Mouse (Mus musculus) forebrain, embryonic 11.5 days (tissue): ENCODE results near the gene Npy. TPM values are rescaled to one million over a fixed set of nuclear protein-coding genes. Genes with fewer than 3 reads are reported as not detected.

Experiments used
- ATAC-seq: fragments of 200-750 bp; cut with Nextera tagmentation; replicated peaks from 2 replicates; pipeline ENCODE4 v1.8.0; 2017; ENCODE audit warnings: moderate TSS enrichment; ENCODE audit not compliant: low FRiP score
- DNase-seq: peaks from one replicate; pipeline ENCODE4 v3.0.0-alpha.2; 2017; ENCODE audit warnings: low spot score
- H3K27ac ChIP-seq: fragments of 300-500 bp; sonication (generic); 2 replicates; pipeline ENCODE4 v1.5.1; 2014; ENCODE audit warnings: low read depth, low read length
- H3K27me3 ChIP-seq: fragments of 300-500 bp; sonication (generic); 2 replicates; pipeline ENCODE4 v1.6.1; 2014; ENCODE audit warnings: mild to moderate bottlenecking, low read length, mixed read lengths; ENCODE audit not compliant: control insufficient read depth, insufficient read depth
- H3K36me3 ChIP-seq: fragments of 300-500 bp; sonication (generic); 2 replicates; pipeline ENCODE4 v1.6.1; 2014; ENCODE audit warnings: mild to moderate bottlenecking, low read length, moderate library complexity, mixed read lengths; ENCODE audit not compliant: control insufficient read depth, insufficient read depth
- H3K4me1 ChIP-seq: fragments of 300-500 bp; sonication (generic); replicated peaks from 2 replicates; pipeline ENCODE4 v1.6.1; 2014; ENCODE audit warnings: low read length, mixed read lengths; ENCODE audit not compliant: control insufficient read depth, insufficient read depth
- H3K4me2 ChIP-seq: fragments of 300-500 bp; sonication (generic); 2 replicates; pipeline ENCODE4 v1.6.1; 2014; ENCODE audit warnings: low read depth, mild to moderate bottlenecking, low read length, moderate library complexity, mixed read lengths; ENCODE audit not compliant: severe bottlenecking
- H3K4me3 ChIP-seq: fragments of 300-500 bp; sonication (generic); 2 replicates; pipeline ENCODE4 v1.5.1; 2014; ENCODE audit warnings: low read depth, low read length
- H3K9ac ChIP-seq: fragments of 300-500 bp; sonication (generic); 2 replicates; pipeline ENCODE4 v1.6.1; 2014; ENCODE audit warnings: low read length
- H3K9me3 ChIP-seq: fragments of 300-500 bp; sonication (generic); 2 replicates; pipeline ENCODE4 v1.6.1; 2016; ENCODE audit warnings: low read length, mixed read lengths; ENCODE audit not compliant: control insufficient read depth
- WGBS: fragments of 180-500 bp; shearing (Covaris S2); extraction: QIAGEN DNeasy Blood & Tissue Kit; methylation state at CpG from one replicate; pipeline ENCODE4 v1.1.7; 2014; 5-methylcytosine and 5-hydroxymethylcytosine counted together
- polyA plus RNA-seq: library from polyadenylated mRNA; unstranded; fragments of >200 nt; fragmentation: Nextera tagmentation; extraction: Ambion mirVana; gene quantifications from 2 replicates; pipeline ENCODE4 v1.2.1, GENCODE M21; 2014

The Npy gene
- polyA plus RNA-seq, 1 experiment from 2014 or later: 3.6 TPM

DNA sequence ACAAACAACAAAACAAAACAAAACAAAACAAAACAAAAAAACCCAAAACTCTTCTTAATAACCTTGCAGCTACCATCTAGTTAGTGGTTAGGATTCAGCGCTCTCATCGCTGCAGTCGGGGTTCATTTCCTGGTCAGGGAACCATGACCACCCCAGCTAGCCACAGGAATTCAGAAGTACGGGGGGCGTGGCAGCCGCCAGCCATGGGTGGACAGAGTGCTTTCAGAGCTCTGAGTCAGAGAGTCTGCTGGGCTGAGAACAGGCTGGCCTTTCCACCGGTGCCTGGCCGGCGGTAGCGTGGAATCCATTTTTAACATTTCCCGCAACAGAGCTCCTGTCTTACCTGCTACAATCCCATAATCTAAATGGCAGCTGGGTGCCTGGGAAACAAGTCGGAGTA is 30.0 kb upstream of the Npy start:
- Histone ChIP-seq H3K36me3 (no peaks in the 10 kb centered on the region), H3K9me3 (no peaks in the 10 kb centered on the region), H3K4me2 (no peak overlapping the region), H3K27me3 (no peaks in the 10 kb centered on the region), H3K9ac (no peak overlapping the region), H3K4me3 (no peak overlapping the region), H3K4me1 (no peaks in the 10 kb centered on the region), H3K27ac (no peak overlapping the region)
- DNase-seq: no peak
- 90% methylated on average over 12 of the region's 12 CpGs for WGBS
- no peak for ATAC-seq

DNA sequence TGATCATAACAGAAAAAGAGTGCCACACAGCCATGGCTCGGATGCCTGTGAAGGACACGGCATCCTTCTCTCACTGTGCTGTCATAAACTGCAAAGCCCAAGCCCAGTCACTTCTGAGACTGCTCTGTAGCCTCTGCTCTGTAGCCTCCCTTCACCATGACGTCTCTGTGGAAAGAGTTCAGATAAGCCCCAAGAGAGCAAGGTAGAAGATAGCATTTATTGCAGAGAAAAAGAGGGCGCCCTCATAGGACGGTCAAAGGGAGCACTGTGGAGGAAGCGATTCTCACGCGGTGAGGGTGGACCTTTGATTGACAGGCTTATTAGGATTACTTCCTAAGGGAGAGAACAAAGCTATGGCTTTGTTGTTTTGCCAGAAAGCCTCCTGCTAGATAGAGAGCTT is 18.4 kb upstream of the Npy start:
- DNase-seq (no peak), ATAC-seq (no peak)
- Histone ChIP-seq H3K9ac (no peak overlapping the region), H3K36me3 (no peaks in the 10 kb centered on the region), H3K4me2 (no peak overlapping the region), H3K27me3 (no peaks in the 10 kb centered on the region), H3K4me3 (no peak overlapping the region), H3K27ac (no peak overlapping the region), H3K9me3 (no peaks in the 10 kb centered on the region), H3K4me1 (no peaks in the 10 kb centered on the region)
- WGBS: 44% methylated on average over 8 of the region's 8 CpGs

DNA sequence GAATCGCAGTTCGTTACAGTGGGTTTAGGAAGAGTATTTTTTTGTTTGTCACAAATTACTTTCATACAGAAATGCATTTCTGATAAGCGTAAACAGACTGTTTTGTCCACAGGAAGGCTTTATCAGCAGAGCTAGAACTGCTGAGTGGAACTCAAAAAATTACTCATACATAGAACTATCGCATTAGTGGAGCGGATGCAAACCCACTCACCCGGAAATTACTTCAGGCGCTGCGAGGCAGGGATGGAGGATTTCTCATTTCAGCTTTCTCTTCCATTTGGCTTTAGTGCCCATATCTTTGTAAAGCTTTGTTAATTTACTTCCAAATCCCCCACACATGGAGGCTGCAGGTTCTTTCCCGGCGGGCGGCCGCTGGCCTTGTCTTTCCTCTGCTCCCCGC is 14.4 kb upstream of the Npy start:
- no peak overlapping the region for H3K27ac ChIP-seq
- whole genome bisulfite sequencing: 16% methylated on average over 13 of the region's 13 CpGs
- no peaks in the 10 kb centered on the region for H3K9me3 ChIP-seq
- ATAC-seq: no peak
- H3K36me3 ChIP-seq: no peaks in the 10 kb centered on the region
- H3K4me3 ChIP-seq: peak overlapping the region; percentile 11; the same call in 1 of the 2 replicates
- no peaks in the 10 kb centered on the region for H3K27me3 ChIP-seq
- no peak for DNase-seq
- H3K4me2 ChIP-seq: peak overlapping the region; percentile 40
- 0 out of 2 replicates have a peak overlapping the region, but pooled peaks have one; percentile 9 for H3K9ac ChIP-seq
- H3K4me1 ChIP-seq: no peaks in the 10 kb centered on the region

DNA sequence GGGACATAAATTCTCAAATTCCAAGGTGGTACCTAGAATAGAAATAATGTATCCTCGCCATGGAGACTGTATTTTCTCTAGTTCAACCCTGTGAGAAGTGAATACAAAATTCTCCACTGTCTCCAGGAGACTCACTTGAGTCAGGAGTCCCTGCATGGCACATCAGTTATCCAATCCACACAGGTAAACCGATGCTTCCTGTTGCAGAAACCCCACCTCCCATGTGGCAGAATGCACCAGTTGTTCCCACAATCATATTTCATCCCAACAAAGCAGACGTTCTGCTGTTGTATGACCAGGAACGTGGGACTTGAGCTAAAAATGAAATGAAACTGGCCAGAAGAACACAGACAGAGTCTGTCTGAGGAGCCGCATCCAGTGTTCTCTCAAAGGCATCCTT is 5.3 kb upstream of the Npy start:
- Histone ChIP-seq H3K27ac (no peak overlapping the region), H3K36me3 (no peaks in the 10 kb centered on the region), H3K4me1 (peaks cover 2% of the 10 kb centered on the region; the same call in 1 of the 2 replicates), H3K9me3 (no peaks in the 10 kb centered on the region), H3K4me3 (no peak overlapping the region), H3K9ac (no peak overlapping the region), H3K27me3 (peaks cover 15% of the 10 kb centered on the region), H3K4me2 (no peak overlapping the region)
- WGBS: 77% methylated on average over 5 of the region's 5 CpGs
- DNase-seq (no peak), ATAC-seq (no peak)

DNA sequence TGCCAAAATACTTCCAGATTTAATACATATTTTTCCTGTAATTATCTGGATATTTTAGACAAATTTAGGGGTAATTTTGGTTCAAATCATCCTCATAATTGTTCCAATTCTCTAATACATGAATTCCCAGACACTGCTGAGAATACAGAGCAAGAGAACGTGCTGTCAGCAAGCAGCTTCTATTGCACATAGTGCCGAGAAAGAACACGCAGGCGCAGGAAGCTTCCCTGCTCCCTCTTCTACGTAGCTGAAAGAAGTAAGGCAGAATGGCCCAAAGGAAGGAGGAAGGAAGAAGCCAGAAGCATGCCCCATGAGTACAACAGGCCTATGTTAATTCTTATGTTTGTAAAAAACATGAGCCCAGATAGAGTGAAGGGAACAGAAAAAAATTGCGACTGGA is 4.9 kb upstream of the Npy start:
- H3K4me2 ChIP-seq: no peak overlapping the region
- no peaks in the 10 kb centered on the region for H3K9me3 ChIP-seq
- no peak overlapping the region for H3K27ac ChIP-seq
- H3K27me3 ChIP-seq: peaks cover 20% of the 10 kb centered on the region
- DNase-seq: no peak
- H3K4me3 ChIP-seq: no peak overlapping the region
- H3K36me3 ChIP-seq: no peaks in the 10 kb centered on the region
- no peak for ATAC-seq
- WGBS: 74% methylated on average over 6 of the region's 6 CpGs
- H3K4me1 ChIP-seq: peaks cover 5% of the 10 kb centered on the region; the same call in 1 of the 2 replicates
- H3K9ac ChIP-seq: no peak overlapping the region

DNA sequence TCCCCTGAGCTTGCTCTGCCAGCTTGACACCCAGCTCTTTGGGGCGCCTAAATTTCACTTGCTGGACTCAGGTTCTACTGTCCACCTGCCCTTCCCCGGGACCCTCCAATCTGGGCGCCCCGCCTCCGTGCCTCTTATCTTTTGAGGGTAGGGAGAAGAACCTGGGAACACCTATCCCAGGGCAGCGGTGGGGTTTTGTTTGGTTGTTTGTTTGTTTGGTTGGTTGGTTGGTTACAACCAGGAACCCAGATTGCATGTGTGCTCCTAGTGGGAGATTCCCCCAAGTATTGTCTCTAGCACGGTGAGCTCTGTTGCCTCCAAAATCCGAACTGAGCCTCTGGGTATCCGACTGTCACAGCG is 341 bp downstream of the Npy start:
- no peaks in the 10 kb centered on the region for H3K9me3 ChIP-seq
- peaks cover 36% of the 10 kb centered on the region for H3K27me3 ChIP-seq
- H3K4me2 ChIP-seq: peak overlapping the region; percentile 64
- no peak for ATAC-seq
- 1% methylated on average over 10 of the region's 10 CpGs for WGBS
- peaks cover 5% of the 10 kb centered on the region; the same call in 1 of the 2 replicates for H3K4me1 ChIP-seq
- H3K27ac ChIP-seq: no peak overlapping the region
- H3K9ac ChIP-seq: no peak overlapping the region
- DNase-seq: no peak
- H3K4me3 ChIP-seq: peak overlapping the region; percentile 36
- H3K36me3 ChIP-seq: no peaks in the 10 kb centered on the region

DNA sequence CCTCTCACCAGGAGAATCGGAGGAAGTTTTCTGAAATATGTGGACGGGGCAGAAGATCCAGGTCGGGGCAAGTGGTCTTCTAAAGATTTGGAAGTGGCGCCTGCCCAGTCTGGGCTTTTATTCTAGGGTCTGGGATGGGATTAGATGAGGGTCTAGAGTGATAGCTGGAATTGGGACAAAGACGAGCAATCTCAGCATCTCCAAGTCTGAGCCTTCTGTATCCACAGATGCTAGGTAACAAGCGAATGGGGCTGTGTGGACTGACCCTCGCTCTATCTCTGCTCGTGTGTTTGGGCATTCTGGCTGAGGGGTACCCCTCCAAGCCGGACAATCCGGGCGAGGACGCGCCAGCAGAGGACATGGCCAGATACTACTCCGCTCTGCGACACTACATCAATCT is 861 bp downstream of the Npy start:
- H3K4me1 ChIP-seq: peaks cover 5% of the 10 kb centered on the region; the same call in 1 of the 2 replicates
- no peak overlapping the region for H3K9ac ChIP-seq
- H3K4me3 ChIP-seq: no peak overlapping the region
- DNase-seq: peak; percentile 58
- WGBS: 6% methylated on average over 15 of the region's 15 CpGs
- no peak overlapping the region for H3K4me2 ChIP-seq
- peaks cover 36% of the 10 kb centered on the region for H3K27me3 ChIP-seq
- ATAC-seq: no peak
- no peaks in the 10 kb centered on the region for H3K36me3 ChIP-seq
- H3K27ac ChIP-seq: no peak overlapping the region
- no peaks in the 10 kb centered on the region for H3K9me3 ChIP-seq

DNA sequence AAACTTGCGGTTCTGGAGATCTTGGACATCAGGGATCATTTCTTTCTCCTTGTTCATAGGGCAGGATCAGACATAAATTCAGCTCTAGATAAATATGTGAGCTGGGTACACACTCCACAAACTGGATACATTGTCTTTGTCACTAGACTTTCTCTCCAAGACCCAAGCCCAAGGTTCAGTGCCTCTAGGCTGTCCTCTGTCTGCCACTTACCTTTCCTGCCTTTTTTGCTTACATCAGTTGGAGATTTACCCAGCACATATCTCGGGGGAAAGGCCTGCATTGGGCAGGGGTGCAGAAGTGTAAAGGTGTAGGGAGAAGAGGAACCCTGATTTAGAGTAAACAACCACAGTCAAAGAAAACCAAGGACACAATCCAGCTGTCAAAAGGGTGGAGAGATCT is 1.3 kb downstream of the Npy start:
- Histone ChIP-seq H3K36me3 (no peaks in the 10 kb centered on the region), H3K4me1 (peaks cover 5% of the 10 kb centered on the region; the same call in 1 of the 2 replicates), H3K4me3 (no peak overlapping the region), H3K9me3 (no peaks in the 10 kb centered on the region), H3K27me3 (peaks cover 36% of the 10 kb centered on the region), H3K9ac (no peak overlapping the region), H3K27ac (no peak overlapping the region), H3K4me2 (no peak overlapping the region)
- ATAC-seq: no peak
- DNase-seq: no peak
- 21% methylated on average over 2 of the region's 2 CpGs for WGBS

DNA sequence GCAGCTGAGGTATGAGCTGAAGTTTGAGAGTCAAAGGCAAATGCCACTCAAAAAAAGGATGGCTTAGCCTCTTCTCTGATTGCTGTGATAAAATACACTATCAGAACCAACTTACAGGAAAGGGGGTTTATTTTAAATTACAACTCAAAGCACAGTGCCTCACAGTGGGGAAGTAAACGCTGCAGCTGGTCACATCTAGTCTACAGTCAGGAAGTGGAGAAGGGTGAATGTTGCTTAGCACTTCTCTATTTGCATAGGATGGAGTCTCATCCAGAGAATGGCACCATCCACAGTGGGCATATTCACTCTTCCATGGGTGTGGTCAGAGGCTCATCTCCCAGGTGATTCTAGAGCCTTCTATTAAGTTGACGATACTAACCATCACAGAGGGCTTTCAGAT is 9.1 kb downstream of the Npy start:
- Histone ChIP-seq H3K27me3 (no peaks in the 10 kb centered on the region), H3K36me3 (no peaks in the 10 kb centered on the region), H3K9me3 (no peaks in the 10 kb centered on the region), H3K4me3 (no peak overlapping the region), H3K4me2 (no peak overlapping the region), H3K4me1 (no peaks in the 10 kb centered on the region), H3K9ac (no peak overlapping the region), H3K27ac (no peak overlapping the region)
- ATAC-seq: no peak
- WGBS: 79% methylated on average over 2 of the region's 2 CpGs
- DNase-seq: peak; percentile 2
